Mouse (Mus musculus) CH12.LX (cell line): ENCODE data around the gene Arhgap45. TPM values are rescaled to one million over a fixed set of nuclear protein-coding genes. Genes with fewer than 3 reads are reported as not detected.

ENCODE experiments used
- DNase-seq: peaks from one replicate; pipeline ENCODE4 v3.0.0-alpha.2; 2013; ENCODE audit errors: extremely low read depth
- H3K27ac ChIP-seq: 2 replicates; pipeline ENCODE4 v1.5.1; 2012; ENCODE audit warnings: low read depth, mild to moderate bottlenecking, control low read depth, moderate library complexity; ENCODE audit not compliant: insufficient read depth
- H3K27me3 ChIP-seq: replicated peaks from 2 replicates; pipeline ENCODE3; 2012; ENCODE audit warnings: inconsistent platforms
- H3K36me3 ChIP-seq, 2 experiments: replicated peaks in 1 of 2; 2 replicates each; pipeline versions ENCODE3 to v1.6.1; 2012; ENCODE audit warnings: inconsistent platforms in 1 of 2, low read length in 1 of 2, mild to moderate bottlenecking in 1 of 2, mixed read lengths in 1 of 2, moderate library complexity in 1 of 2; ENCODE audit not compliant: control insufficient read depth in 1 of 2, insufficient read depth in 1 of 2
- H3K4me1 ChIP-seq, 2 experiments: 2 replicates each; pipeline ENCODE4 v1.6.1; 2012; ENCODE audit warnings: inconsistent platforms in 1 of 2, moderate library complexity in 1 of 2; ENCODE audit not compliant: insufficient read depth in 2 of 2, control insufficient read depth in 1 of 2
- H3K4me2 ChIP-seq: 2 replicates; pipeline ENCODE4 v1.6.1; 2012; ENCODE audit warnings: low read depth, mild to moderate bottlenecking, control low read depth; ENCODE audit not compliant: poor library complexity, insufficient read depth, severe bottlenecking
- H3K4me3 ChIP-seq, 3 experiments: fragments of 150-350 bp in 1 of 3; sonication (generic) in 1 of 3; replicated peaks in 1 of 3; 2 replicates each; pipeline versions ENCODE3 to v1.5.1; 2011 to 2012; ENCODE audit warnings: low read depth in 2 of 3, low read length in 2 of 3, mild to moderate bottlenecking in 2 of 3, moderate library complexity in 2 of 3, control low read depth in 1 of 3, improper control_type of control experiment in 1 of 3, inconsistent platforms in 1 of 3, mixed read lengths in 1 of 3; ENCODE audit not compliant: poor library complexity in 1 of 3
- H3K79me2 ChIP-seq: replicated peaks from 2 replicates; pipeline ENCODE4 v1.6.1; 2012; ENCODE audit warnings: mild to moderate bottlenecking, moderate library complexity; ENCODE audit not compliant: control insufficient read depth, poor library complexity, insufficient read depth, severe bottlenecking; ENCODE audit errors: extremely low read depth
- H3K9ac ChIP-seq: 2 replicates; pipeline ENCODE4 v1.6.1; 2012; ENCODE audit warnings: low read depth, mild to moderate bottlenecking, control low read depth, moderate library complexity; ENCODE audit not compliant: insufficient read depth
- H3K9me3 ChIP-seq: replicated peaks from 2 replicates; pipeline ENCODE3; 2012; ENCODE audit warnings: low read length, inconsistent platforms, mixed read lengths
- CHD1 ChIP-seq: IDR thresholded peaks from 2 replicates; pipeline ENCODE4 v1.6.1; 2012; ENCODE audit warnings: low read depth, low read length, improper control_type of control experiment, inconsistent platforms
- CHD2 ChIP-seq: IDR thresholded peaks from 2 replicates; pipeline ENCODE4 v1.6.1; 2011; ENCODE audit warnings: low read length, improper control_type of control experiment
- ETS1 ChIP-seq: conservative IDR thresholded peaks from 2 replicates; pipeline ENCODE4 v1.6.1; 2012; ENCODE audit warnings: low read depth, mild to moderate bottlenecking, inconsistent platforms, low read length, improper control_type of control experiment, moderate library complexity
- IRF4 ChIP-seq: IDR thresholded peaks from 2 replicates; pipeline ENCODE4 v1.6.1; 2014; ENCODE audit warnings: low read depth, mild to moderate bottlenecking, inconsistent platforms, low read length, improper control_type of control experiment
- JUND ChIP-seq: conservative IDR thresholded peaks from 2 replicates; pipeline ENCODE4 v1.6.1; 2011; ENCODE audit warnings: low read depth, low read length, improper control_type of control experiment
- KAT2A ChIP-seq: IDR thresholded peaks from 2 replicates; pipeline ENCODE4 v1.6.1; 2012; ENCODE audit warnings: low read length, improper control_type of control experiment, inconsistent platforms; ENCODE audit not compliant: insufficient replicate concordance
- MAX ChIP-seq: IDR thresholded peaks from 2 replicates; pipeline ENCODE4 v1.6.1; 2011; ENCODE audit warnings: low read length, improper control_type of control experiment
- MXI1 ChIP-seq: IDR thresholded peaks from 2 replicates; pipeline ENCODE4 v1.6.1; 2011; ENCODE audit warnings: mild to moderate bottlenecking, low read depth, low read length, improper control_type of control experiment
- MYC ChIP-seq: IDR thresholded peaks from 2 replicates; pipeline ENCODE4 v1.6.1; 2011; ENCODE audit warnings: low read depth, mild to moderate bottlenecking, improper control_type of control experiment, low read length
- NELFE ChIP-seq: IDR thresholded peaks from 2 replicates; pipeline ENCODE4 v1.6.1; 2011; ENCODE audit warnings: low read depth, low read length, improper control_type of control experiment
- NRF1 ChIP-seq: IDR thresholded peaks from 2 replicates; pipeline ENCODE4 v1.6.1; 2014; ENCODE audit warnings: low read depth, mild to moderate bottlenecking, inconsistent platforms, low read length, improper control_type of control experiment, moderate library complexity
- PAX5 ChIP-seq: IDR thresholded peaks from 2 replicates; pipeline ENCODE4 v1.6.1; 2012; ENCODE audit warnings: low read length, inconsistent platforms, mixed read lengths
- POLR2A ChIP-seq: IDR thresholded peaks from 2 replicates; pipeline ENCODE4 v1.6.1; 2011; ENCODE audit warnings: low read depth, mild to moderate bottlenecking, improper control_type of control experiment, low read length
- RAD21 ChIP-seq: IDR thresholded peaks from 2 replicates; pipeline ENCODE4 v1.6.1; 2011; ENCODE audit warnings: low read depth, mild to moderate bottlenecking, low read length, improper control_type of control experiment, moderate library complexity
- SIN3A ChIP-seq: IDR thresholded peaks from 2 replicates; pipeline ENCODE4 v1.6.1; 2012; ENCODE audit warnings: low read length, improper control_type of control experiment, inconsistent platforms
- SMC3 ChIP-seq: IDR thresholded peaks from 2 replicates; pipeline ENCODE4 v1.6.1; 2011; ENCODE audit warnings: low read depth, low read length, improper control_type of control experiment
- TCF12 ChIP-seq: IDR thresholded peaks from 2 replicates; pipeline ENCODE4 v1.6.1; 2014; ENCODE audit warnings: low read depth, mild to moderate bottlenecking, inconsistent platforms, low read length, improper control_type of control experiment
- UBTF ChIP-seq: IDR thresholded peaks from 2 replicates; pipeline ENCODE4 v1.6.1; 2012; ENCODE audit warnings: low read depth, mild to moderate bottlenecking, inconsistent platforms, low read length, improper control_type of control experiment, moderate library complexity
- USF1 ChIP-seq: IDR thresholded peaks from 2 replicates; pipeline ENCODE4 v1.6.1; 2014; ENCODE audit warnings: low read depth, mild to moderate bottlenecking, inconsistent platforms, low read length, improper control_type of control experiment
- USF2 ChIP-seq: conservative IDR thresholded peaks from 2 replicates; pipeline ENCODE4 v1.6.1; 2011; ENCODE audit warnings: low read depth, low read length, improper control_type of control experiment
- ZC3H11A ChIP-seq: IDR thresholded peaks from 2 replicates; pipeline ENCODE4 v1.6.1; 2012; ENCODE audit warnings: low read depth, mild to moderate bottlenecking, inconsistent platforms, low read length, improper control_type of control experiment
- dilution Hi-C: fragments of 300-500 bp; cut with MboI; formaldehyde crosslinking; loops from 2 replicates; pipeline ENCODE4 v1.14.3; 2020; ENCODE audit warnings: low sequenced_read_pairs; ENCODE audit not compliant: extremely low pct_unique_long_range_greater_than_20kb, extremely low pct_ligation_motif_present
- in situ Hi-C: fragments of 300-500 bp; cut with MboI; formaldehyde crosslinking; loops from 3 replicates; pipeline ENCODE4 v1.14.3; 2019; ENCODE audit warnings: low sequenced_read_pairs, low pct_ligation_motif_present, low pct_unique_long_range_greater_than_20kb, mixed read lengths
- polyA plus RNA-seq: library from polyadenylated mRNA; unstranded; fragments of >175 nt; gene quantifications from 2 replicates; pipeline ENCODE4 v1.2.1, GENCODE M21; 2012; ENCODE audit warnings: low read depth; ENCODE audit not compliant: insufficient read length
- total RNA-seq, 2 experiments: library from RNA; depleted of rRNA; stranded (reverse); fragments of 300-350 nt in 1 of 2; fragments of >200 nt in 1 of 2; gene quantifications; 2 replicates each; pipeline ENCODE4 v1.2.3; 2012 to 2014

The Arhgap45 gene
- total and polyA plus RNA-seq, 3 experiments: 10.3 to 25.9 (median 20.2) TPM

- dilution Hi-C loops: no loop called here
- no peak for DNase-seq
- peak overlapping the region; percentile 68 for H3K4me2 ChIP-seq
- no peak overlapping the region for H3K27ac ChIP-seq
- no peak for TF ChIP-seq SMC3
- H3K27me3 ChIP-seq: no peaks in the 10 kb centered on the region
- peak overlapping the region; percentile 98 for H3K9ac ChIP-seq
- peaks cover 15% of the 10 kb centered on the region for H3K79me2 ChIP-seq
- peak overlapping the region; percentile 6 to 95 (median 10) for H3K4me3 ChIP-seq
- no peaks in the 10 kb centered on the region for H3K9me3 ChIP-seq
- in situ Hi-C loops: no loop called here
- H3K4me1 ChIP-seq: peaks cover 12 to 42% of the 10 kb centered on the region in 2 experiments
- peaks cover 48 to 56% of the 10 kb centered on the region in 2 experiments for H3K36me3 ChIP-seq
Observed at GRCm38 (mm10) chr10:80055364-80055763, 38.9 kb downstream of the Arhgap45 start.

GRCm38 (mm10) chr10:80055891-80056290 lies 39.4 kb downstream of the Arhgap45 start:
- dilution Hi-C loops (no loop called here), in situ Hi-C loops (no loop called here)
- TF ChIP-seq RAD21: no peak
- TF ChIP-seq TCF12: no peak
- no peak for TF ChIP-seq UBTF
- TF ChIP-seq MAX: no peak
- TF ChIP-seq USF2: no peak
- no peak for TF ChIP-seq PAX5
- no peak for TF ChIP-seq USF1
- TF ChIP-seq IRF4: no peak
- no peak for TF ChIP-seq MXI1
- no peak for TF ChIP-seq KAT2A
- no peak for TF ChIP-seq ZC3H11A
- no peak for TF ChIP-seq SIN3A
- no peak for TF ChIP-seq NRF1
- TF ChIP-seq JUND: no peak
- TF ChIP-seq CHD2: no peak
- TF ChIP-seq POLR2A: no peak
- no peak for TF ChIP-seq ETS1
- no peak for TF ChIP-seq MYC
- TF ChIP-seq NELFE: no peak
- no peak for TF ChIP-seq CHD1
- Histone ChIP-seq H3K4me1 (peaks cover 12 to 37% of the 10 kb centered on the region in 2 experiments), H3K27me3 (no peaks in the 10 kb centered on the region), H3K36me3 (peaks cover 53 to 61% of the 10 kb centered on the region in 2 experiments), H3K79me2 (peaks cover 15% of the 10 kb centered on the region), H3K9me3 (no peaks in the 10 kb centered on the region), H3K4me3 (no peak overlapping the region), H3K4me2 (no peak overlapping the region), H3K27ac (0 out of 2 replicates have a peak overlapping the region, but pooled peaks have one; percentile 10), H3K9ac (no peak overlapping the region)
- no peak for DNase-seq
